Mouse (Mus musculus): ENCODE data around the gene Fam189b.

DNA sequence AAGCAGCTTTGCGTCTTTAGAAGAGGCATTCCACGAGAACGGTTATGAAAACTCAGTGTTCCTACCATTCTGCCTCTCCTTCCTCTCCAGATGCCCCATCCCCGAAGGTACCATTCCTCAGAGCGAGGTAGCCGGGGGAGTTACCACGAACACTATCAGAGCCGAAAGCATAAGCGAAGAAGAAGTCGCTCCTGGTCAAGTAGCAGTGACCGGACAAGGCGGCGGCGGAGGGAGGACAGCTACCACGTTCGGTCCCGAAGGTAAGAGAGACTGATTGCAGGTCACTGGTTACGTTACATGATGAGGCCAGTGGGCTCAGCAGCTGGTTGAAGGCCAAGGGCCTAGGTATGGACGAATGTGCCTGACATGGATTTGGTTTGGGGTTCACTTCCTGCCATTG is 16.0 kb upstream of the Fam189b start:
- no peak for TF ChIP-seq CTCF (IDR thresholded peaks at IDR 0.05; ENCODE audit: borderline replicate concordance, insufficient read depth, low read depth, low read length)
- TF ChIP-seq POLR2A (IDR thresholded peaks at IDR 0.05; ENCODE audit: borderline replicate concordance, insufficient read depth, low read length): no peak
